Mouse (Mus musculus) heart, postnatal 36 days (tissue): ENCODE measurements at regions not wholly inside any gene's neighbourhood (a gene's known extent, or its start where the extent isn't known, plus 50 kb on each side); places are given as distances from the start of the nearest gene placed in this dataset.

Source experiments
- DNase-seq, 2 experiments: peaks; one replicate each; pipeline ENCODE4 v3.0.0; 2021 to 2022
- intact Hi-C: fragments of 180-260 bp; cut with DNase I; formaldehyde crosslinking; loops from one replicate; pipeline ENCODE4 v1.15.1; 2025

DNA sequence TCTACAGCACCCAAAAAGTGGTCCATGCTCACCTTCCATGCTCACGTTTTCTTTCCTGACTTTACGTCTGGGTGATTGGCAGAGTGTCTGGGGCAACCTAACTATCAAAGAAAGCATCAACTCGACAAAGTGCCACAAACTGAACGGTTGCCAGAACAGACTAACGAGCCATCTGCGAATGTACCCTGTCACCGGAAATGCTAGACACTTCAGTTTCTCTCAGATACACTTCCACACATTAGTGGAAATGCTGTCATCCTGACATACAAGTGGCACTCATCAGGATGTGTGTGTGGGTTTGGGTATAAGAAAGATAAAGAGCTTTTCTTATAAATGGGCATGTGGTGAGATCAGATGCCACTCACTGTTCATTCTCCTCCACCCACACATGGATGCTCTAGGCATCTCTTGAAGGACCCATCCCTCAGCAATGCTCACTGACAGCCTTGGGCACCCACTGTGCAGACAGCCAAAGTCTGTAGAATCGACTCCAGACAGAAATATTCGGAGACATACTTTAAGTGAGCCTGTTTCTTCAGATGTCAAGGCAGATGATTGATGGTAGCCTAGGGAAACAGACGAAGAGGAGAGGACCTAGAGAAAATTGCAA lies 244.8 kb downstream of the Efnb2 start:
- intact Hi-C loops, result no loop called here
- no peak for DNase-seq

DNA sequence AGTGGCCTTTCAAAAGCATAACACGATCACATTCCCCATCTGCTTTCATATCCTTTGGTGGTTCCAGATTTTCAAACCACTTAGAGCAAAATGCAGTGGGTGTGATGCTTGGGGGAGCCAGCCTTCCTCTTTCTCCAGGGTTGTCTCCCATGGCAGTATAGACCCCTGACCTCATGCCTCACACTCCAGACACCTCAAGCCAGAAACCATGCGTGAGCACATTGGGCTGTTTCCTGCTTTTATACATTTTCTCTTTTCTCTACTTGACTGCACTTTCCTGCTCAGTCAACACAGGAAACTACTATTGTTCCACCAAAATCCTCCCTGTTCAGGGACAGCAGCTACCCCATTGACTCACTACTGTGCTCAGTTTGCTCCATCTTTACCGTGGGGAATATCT lies 253.7 kb downstream of the Efnb2 start:
- DNase-seq, result no peak
- intact Hi-C loops, result no loop called here

DNA sequence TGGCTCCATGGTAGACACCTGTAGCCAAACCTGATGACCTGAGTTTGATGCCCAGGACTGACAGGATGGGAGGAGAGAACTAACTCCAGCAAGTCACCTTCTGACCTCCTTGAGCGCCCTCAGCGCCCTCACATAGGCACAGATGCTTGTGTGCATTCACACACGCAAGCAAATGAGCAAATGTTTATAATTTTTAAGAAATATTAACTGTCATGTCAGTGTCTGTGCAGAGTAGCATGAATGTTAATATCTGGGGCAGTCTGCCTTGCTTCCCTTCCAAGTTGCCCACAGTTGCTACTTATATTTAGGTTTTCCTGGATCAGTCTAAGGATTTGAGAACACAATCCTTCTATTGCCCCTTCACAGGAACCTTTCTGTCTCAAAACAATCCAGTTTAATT lies 257.6 kb downstream of the Efnb2 start:
- intact Hi-C loops, result no loop called here
- no peak for DNase-seq

DNA sequence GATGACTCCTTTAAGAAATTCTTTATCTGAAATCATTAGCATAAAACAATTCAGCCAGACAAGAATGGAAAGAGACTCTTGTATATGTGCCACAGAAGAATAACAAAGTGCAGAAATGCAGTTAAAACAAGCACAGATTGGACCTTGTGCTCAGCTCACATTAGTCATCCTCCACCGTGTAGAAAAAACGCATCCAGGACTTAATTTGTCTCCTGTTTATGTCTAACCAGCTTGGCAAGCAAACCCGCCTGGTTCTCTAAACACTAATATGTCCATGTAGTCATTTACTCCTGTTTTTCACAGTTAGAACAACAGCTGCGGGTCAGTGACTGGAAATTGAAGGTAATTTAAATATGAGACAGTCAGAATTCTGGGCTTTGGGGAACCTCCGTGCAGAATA lies 268.7 kb downstream of the Efnb2 start:
- no peak for DNase-seq
- intact Hi-C loops, result no loop called here

DNA sequence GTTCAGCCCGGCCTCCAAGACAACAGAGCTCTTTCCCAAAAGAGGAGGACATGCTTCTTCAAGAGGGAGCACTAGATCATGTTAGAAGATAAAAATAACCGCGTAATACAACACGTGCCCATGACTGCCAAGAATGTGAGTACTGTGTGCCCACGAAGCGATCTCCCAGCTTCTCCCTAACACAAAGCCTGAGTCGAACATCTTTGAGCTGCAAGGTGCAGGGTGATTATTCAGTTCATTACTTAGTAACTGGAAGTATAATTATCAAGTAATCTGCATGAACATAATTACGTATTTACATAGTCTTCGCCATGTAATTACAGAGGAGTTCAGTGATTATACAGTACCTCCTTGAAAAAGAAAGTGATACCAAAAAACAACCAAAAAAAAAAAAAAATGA lies 269.7 kb downstream of the Efnb2 start:
- no peak for DNase-seq
- intact Hi-C loops, result no loop called here

DNA sequence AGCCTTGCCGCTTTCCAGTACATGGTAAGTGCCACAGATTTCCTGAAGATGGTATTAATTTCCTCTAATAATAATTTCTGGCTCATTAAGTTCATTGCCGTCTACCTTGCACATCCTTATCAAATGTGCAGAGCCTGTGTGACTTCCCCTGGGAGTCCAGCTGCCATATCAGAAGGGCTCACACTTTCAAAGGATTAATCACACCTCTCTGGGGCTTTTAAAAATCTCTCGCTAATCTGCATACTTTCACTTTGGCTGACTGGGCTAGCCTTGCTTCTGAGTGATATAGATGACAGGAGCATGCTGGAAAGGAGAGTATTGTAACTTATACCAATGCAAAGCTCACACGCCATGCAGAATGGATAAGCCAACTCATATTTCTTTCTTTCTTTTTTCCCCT lies 282.8 kb downstream of the Efnb2 start:
- no peak for DNase-seq
- intact Hi-C loops, result no loop called here

DNA sequence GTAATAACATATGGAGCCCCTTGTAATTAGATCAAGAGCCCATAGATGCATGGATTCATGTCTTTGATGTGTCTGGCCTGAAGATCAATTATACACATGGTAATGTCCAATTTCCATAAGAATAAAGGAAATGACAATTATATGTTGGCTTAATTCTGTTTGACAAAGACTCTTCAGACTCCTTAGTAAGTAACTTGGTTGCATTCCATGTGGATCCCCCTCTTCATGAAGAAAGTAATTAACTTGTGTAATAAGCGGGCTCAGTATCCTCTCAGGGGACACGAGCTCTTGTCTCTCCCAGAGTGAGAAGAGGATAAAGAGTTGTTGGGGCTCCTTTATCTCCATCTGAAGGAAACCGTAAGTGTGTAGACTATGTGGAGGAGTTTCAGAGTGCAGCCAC lies 284.3 kb downstream of the Efnb2 start:
- no peak for DNase-seq
- intact Hi-C loops, result no loop called here

DNA sequence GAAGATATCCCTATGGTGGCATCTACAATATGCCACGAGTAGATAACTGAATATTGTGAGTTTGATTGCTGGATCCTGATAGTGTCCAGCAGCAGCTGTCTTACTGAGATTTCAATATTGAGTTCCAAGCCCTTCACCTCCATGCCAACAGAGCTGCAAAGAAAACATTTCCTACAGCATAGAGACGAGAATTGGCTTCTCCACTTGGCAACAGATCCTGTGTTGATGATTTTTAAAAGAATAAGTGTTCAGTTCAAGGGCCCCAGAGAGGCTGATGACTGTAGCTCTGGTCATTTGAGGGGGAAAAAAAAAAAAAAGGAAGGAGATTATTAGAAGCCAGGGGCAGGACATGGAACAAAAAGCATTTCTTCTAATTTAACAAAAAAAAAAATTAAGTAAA lies 284.7 kb downstream of the Efnb2 start:
- DNase-seq, result no peak
- intact Hi-C loops, result no loop called here

DNA sequence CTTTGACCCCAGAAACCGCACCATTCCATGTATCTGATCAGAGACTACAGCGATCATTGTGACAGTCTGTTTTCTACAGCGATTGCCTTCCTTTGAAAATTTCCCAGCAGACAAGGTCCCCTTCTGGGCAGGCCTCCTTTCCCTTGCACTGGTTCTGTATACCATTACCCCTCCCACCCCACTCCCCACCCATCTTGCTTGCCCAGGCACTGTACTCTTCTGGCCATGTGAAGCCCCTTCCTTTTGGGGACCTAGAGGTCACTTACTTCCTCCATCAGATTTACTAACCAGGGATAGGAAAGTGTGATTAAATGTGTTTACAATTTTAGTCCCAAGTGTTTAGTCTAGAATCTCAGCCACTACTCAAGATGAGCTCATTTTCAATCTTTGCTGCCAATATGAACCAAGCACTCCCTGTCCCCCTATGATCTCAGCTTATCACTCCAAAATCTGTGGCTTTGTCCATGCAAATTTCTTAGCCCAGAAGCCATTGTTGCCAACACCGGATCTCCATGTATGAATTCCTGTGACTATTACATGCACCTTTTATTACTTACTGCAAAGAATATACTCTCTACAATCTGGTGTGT lies 293.7 kb downstream of the Efnb2 start:
- DNase-seq, result no peak
- intact Hi-C loops, result no loop called here

DNA sequence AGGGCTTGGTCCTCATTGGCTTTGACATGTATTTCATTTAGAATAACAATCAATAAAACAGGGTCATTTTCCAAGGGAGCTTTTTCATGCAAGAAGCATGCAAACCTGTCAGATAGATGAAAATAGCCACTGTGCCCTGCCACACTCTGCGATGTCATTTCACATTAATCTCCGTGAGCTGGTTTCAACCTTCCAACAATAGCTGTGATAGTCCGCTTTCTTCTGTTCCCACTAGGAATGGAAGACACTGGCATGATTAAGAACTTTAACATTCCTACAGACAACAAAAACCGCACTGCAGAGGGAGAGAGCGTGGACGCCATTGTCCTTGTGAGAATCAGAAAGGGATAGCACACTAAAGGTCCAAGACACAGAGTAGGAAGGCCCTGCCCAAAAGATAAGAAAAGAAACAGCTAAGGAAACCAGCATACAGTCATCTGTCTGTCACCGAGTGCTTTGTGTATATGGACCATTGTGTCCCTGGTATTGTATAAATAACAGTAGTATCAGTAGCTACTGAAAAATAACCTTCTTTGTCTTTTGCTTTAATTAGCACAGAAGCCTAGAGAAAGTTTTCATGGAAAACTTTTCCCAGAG lies 299.0 kb downstream of the Efnb2 start:
- intact Hi-C loops, result no loop called here
- DNase-seq, result no peak

DNA sequence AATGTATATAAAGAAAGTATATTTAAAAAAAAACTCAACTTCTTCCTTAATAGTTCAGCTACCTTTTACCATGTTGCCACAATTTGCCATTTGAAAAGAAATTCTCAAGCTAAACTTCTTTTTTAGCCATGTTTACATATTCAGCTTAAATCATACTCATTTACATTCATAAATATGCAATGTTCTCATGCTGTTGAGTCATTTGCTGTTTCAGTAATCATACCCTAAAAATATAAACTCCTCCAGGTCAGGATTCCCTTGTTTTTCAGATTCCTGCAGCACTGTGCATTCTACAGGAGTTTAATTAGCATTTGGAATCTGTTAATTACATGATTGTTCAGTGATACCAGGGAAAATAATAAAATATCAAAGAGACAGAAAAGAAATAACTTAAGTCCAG lies 300.5 kb downstream of the Efnb2 start:
- DNase-seq, result no peak
- intact Hi-C loops, result no loop called here

DNA sequence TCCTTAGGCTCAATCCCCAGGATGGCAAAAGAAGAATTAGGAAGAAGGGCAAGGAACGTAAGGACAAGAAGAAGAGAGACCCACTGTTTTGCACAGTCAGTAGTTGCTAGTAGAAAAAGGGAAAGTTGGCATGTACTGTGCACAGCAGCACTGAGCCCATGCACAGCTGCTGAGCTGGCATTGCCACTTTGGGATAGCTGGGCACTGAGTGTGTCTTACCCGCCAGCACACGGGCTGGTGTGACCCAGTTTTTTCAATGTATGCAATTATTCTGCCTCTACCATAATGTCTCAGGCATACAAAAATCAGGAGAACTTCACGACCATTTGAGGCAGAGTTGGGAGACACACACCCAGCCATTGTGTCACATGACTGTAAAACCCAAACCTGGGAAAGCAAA lies 306.1 kb downstream of the Efnb2 start:
- intact Hi-C loops, result no loop called here
- DNase-seq, result no peak

DNA sequence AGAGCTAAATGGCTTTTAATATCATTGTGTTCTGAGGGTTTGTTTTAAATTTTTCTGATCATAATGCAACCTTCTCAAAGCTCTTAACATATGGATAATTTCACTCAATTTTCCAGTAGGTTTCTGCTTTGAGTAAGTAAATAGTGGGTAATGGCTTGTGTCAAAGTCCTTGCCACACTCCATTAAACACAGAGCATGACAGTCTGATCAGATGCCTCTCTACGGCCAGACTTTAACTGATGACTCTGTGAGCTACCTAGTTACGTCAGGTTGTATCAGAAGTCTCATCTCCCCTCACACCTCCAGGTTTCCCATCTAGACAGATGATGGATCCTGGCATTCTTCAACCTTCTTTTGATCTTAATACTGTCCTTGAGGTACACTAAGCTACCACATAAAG lies 316.4 kb downstream of the Efnb2 start:
- intact Hi-C loops, result no loop called here
- DNase-seq, result no peak

DNA sequence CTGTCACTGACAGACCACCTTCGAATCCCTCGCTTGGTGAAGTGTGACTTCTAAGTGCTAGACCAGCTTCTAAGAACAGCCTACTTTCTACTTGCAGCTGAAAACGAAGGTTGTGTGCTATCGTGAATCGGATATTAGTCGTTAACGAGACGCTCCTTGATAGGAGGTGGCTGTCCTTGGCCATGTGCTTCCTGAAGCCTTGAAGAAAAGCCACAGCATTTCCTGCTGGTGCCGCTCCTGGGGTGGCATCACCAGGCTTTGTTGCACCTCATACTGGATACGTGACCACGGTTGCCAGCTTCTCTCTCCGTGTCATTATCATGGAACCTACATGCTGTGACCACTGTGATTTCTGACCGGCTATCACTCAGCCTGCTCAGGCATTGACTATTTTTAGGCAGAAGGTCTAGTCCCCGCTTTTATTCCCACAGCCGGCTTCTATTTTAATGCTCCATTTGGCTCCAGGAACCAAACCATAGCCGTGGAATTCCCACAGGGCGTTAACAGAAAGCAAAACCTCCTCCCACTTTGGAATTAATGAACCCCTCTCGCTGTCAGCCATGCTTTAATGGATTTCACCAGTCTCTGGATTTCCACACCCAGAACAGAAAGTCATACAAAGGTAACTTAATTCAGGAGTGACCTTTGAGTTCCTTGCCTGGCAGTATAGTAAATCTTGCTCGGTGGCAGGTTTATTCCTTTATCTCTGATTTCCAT lies 325.6 kb downstream of the Efnb2 start:
- DNase-seq, result no peak
- intact Hi-C loops, result loop anchor here (5.0 to 10.0 kb wide), 3 partner anchors 147 to 659 kb away; no protein-coding TSS in a partner anchor

DNA sequence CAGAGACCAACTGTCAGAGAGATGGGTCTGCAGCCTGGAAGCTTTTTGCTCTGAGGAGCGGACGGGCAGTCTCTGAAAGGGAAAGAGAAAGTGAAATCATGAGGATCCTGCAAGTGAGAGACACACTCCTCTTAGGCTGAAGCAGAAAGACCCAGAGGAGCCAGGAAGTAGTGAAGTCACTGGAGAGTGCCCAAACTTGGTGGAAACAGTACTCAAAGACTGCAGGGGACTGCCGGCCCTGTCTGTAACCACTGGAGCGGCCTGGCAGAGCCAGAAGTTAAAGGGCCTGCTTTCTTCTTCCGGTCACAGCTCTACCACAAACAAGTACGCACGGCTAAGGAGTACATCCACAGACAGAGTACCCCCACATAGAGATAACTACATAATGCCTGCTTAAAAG lies 326.5 kb downstream of the Efnb2 start:
- intact Hi-C loops, result loop anchor here (10.0 kb wide), 1 partner anchor 660 kb away; no protein-coding TSS in a partner anchor
- DNase-seq, result peak; percentile 41 to 60

DNA sequence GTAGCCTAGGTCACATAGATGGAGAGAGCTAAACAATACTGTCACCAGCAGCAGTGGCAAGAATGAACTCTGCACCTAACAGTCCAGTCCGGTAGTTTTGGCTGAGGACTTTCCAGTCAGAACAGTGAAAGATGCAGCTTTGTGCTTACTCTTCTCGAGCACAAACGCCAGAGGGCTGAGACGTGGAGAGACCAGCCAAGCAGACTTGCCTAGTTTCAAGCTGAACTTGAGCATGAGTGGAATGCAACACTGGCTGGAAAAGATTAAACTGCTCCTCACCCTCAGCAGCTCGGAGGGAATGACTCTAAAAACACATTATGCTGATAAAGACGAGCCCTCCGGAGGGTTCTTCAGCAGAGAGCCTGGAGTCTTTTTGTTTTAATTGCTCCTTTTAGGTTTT lies 329.8 kb downstream of the Efnb2 start:
- DNase-seq, result no peak
- intact Hi-C loops, result loop anchor here (10.0 kb wide), 1 partner anchor 664 kb away; no protein-coding TSS in a partner anchor

DNA sequence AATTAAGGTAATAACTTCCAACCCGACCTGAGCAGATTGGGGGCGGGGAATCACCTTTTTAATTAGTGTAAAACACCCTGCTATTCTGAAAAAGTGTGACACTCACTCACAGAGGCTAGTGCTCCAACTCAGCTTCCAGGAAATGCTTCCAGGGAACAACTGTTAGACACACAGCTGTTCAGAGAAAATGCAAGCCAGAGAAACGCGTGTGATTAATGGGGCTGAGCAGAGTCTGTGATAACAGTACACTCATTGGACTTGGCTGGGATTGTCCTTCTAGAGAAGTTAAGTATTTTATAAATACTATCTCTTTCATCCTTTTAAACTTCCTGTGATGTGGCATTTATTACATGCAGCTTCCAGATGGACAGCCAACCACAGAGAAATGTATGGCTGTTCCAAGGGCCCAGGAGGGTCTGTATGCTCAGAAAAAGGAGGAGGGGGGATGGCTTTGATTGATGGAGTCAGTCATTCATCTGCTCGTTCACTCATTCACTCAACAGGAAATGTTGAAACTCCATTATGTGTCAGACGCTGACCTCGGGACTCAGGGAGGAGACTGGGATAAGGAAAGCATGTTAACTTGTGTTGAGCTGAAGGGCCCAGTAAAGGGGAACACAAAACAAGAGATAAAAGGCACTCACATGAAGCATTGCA lies 332.9 kb downstream of the Efnb2 start:
- DNase-seq, result no peak
- intact Hi-C loops, result no loop called here

DNA sequence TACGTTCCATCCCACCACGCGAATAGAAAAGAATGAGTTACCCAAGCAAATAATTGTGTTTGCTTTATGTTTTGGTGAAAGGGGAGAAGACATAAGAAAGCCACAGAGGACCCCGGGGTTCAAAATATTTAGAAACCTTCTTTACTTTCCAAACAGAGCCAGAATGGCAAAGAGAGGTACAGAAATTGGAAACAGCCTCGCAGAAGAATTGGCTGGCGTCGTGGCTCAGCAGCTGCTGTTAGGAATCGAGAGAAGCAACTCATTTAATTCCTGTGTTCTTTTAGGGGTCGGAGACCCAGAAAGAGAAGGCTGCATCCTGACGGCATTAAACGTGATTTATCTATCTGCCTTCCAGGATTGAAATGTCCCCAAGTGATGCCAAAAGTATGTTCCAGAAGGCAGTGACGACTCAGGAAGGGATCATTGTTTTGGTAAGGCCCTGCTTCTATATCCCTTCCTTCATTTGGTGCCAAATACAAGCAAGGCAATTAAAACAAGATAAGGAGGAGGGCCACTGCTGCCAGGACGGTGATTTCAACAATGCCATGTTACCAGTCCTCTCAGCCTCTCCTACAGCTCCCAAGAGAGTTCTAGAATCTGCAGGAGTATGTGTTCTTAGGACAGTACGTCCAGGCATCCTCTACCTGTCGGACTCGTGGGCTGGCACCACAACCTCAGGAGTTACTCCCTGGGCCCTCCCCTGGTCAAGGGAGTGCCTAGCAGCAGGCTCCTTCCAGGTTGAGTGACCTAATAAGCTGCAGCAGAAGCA lies 334.8 kb downstream of the Efnb2 start:
- intact Hi-C loops, result no loop called here
- DNase-seq, result no peak

DNA sequence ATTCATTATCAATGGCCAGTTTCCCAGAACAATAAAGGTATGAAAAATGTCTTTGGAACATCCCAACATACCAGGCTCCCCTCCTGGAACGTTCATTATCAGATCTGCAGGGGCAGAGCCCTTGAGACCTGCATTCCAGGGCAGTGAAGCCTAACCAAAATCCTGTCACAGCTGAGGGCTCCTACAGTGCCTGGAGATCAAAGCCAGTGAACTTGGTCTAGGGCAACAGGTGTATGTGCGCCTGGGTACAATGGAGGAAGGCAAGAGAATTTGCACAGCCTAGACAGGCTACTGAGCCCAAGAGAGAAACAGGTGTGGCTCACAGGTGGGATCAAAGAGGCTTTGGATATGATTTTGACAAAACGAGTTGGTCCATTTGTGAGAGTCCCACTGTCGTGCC lies 335.6 kb downstream of the Efnb2 start:
- DNase-seq, result no peak
- intact Hi-C loops, result no loop called here

DNA sequence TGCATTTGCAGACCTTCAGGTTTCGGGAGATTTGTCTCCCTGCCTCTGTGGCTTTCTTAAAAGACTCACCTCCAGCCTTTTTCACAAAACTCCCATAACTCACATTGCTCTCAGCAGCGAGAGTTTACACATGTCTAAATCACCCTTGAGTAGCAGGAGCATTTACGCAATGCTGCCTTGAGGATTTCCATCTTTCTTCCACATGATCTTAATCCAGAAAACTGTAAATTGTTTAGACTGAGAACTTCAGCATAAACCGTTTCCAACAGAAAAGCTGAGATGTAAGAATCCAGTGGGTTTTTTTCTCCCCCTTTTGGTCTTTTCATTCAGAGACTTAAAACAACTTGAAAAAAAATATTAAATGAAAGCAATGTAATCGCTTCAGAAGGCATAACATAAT lies 336.5 kb downstream of the Efnb2 start:
- intact Hi-C loops, result no loop called here
- no peak for DNase-seq

DNA sequence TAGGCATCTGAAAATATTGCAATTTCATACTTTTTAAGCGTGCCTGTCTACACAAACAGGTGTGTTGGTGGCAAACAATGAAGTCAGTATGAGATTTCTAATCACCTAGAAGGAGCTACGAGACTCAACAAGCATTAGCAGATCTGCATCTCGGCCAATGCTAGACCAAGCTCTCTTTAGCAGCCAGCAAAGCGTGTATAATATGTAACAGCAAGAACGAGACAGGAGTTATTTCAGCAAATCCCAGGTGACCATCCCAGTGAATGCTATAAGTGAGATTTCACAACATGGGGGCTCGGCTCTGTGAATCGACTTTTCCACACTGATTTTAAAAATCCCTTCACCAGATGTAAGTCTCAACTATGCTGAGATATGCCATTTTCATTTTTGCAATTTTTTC lies 352.8 kb downstream of the Efnb2 start:
- no peak for DNase-seq
- intact Hi-C loops, result no loop called here
